Mouse (Mus musculus): Measurements from ENCODE around the gene Stip1. TPM values are rescaled to one million over a fixed set of nuclear protein-coding genes. Genes with fewer than 3 reads are reported as not detected.

Gene Stip1
- polyA plus RNA-seq, 1 experiment from 2014 or later = 376 TPM

- peaks cover 5% of the 10 kb centered on the region for H3K4me1 ChIP-seq (replicated peaks; ENCODE audit: control insufficient read depth, insufficient read depth, low read length)
- H3K9ac ChIP-seq (ENCODE audit: low read depth, low read length) = no peak overlapping the region
- H3K9me3 ChIP-seq (ENCODE audit: control insufficient read depth, low read length) = no peaks in the 10 kb centered on the region
- no peak overlapping the region for H3K4me3 ChIP-seq (ENCODE audit: low read depth, low read length)
- no peak for DNase-seq (ENCODE audit: low spot score)
- peaks cover 8% of the 10 kb centered on the region for H3K27me3 ChIP-seq (ENCODE audit: control insufficient read depth, insufficient read depth, low read length)
- no peak overlapping the region for H3K27ac ChIP-seq (ENCODE audit: low read depth, low read length)
- H3K4me2 ChIP-seq (replicated peaks; ENCODE audit: low read depth, low read length) = no peak overlapping the region
- ATAC-seq (ENCODE audit: low FRiP score) = no peak
- H3K36me3 ChIP-seq (ENCODE audit: control insufficient read depth, insufficient read depth, low read length) = no peaks in the 10 kb centered on the region
- WGBS = 29% methylated on average over 6 of the region's 6 CpGs
These were observed 68.1 kb downstream of the Stip1 start for GRCm38 (mm10) chr19:6971644-6972043.

Other genes starting within 250 kb of the Stip1 start
- gene Rps6ka4, start 199.3 kb downstream of the Stip1 start, polyA plus RNA-seq (2014; fragmentation: Nextera tagmentation; extraction: Ambion mirVana) = 5.2 and 5.8 TPM in 2 replicates
- 0.42 and 0.74 TPM in 2 replicates for gene Ccdc88b, start 181.8 kb downstream of the Stip1 start, polyA plus RNA-seq (2014; fragmentation: Nextera tagmentation; extraction: Ambion mirVana)
- 142 and 147 TPM in 2 replicates for gene Trmt112, start 130.3 kb downstream of the Stip1 start, polyA plus RNA-seq (2014; fragmentation: Nextera tagmentation; extraction: Ambion mirVana)
- gene Prdx5, start 129.9 kb downstream of the Stip1 start, polyA plus RNA-seq (2014; fragmentation: Nextera tagmentation; extraction: Ambion mirVana) = 126 and 138 TPM in 2 replicates
- gene Esrra, start 118.2 kb downstream of the Stip1 start, polyA plus RNA-seq (2014; fragmentation: Nextera tagmentation; extraction: Ambion mirVana) = 4.1 and 5.0 TPM in 2 replicates
- 0.54 TPM in 1 of 2 replicates, not detected in the other for gene Catsperz, start 114.6 kb downstream of the Stip1 start, polyA plus RNA-seq (2014; fragmentation: Nextera tagmentation; extraction: Ambion mirVana)
- gene Kcnk4, start 105.5 kb downstream of the Stip1 start, polyA plus RNA-seq (2014; fragmentation: Nextera tagmentation; extraction: Ambion mirVana) = 0.18 and 0.49 TPM in 2 replicates
- gene Bad, start 98.1 kb downstream of the Stip1 start, polyA plus RNA-seq (2014; fragmentation: Nextera tagmentation; extraction: Ambion mirVana) = 61.7 and 63.9 TPM in 2 replicates
- 27.9 and 34.0 TPM in 2 replicates for gene Gpr137, start 97.5 kb downstream of the Stip1 start, polyA plus RNA-seq (2014; fragmentation: Nextera tagmentation; extraction: Ambion mirVana)
- gene Ppp1r14b, start 65.0 kb downstream of the Stip1 start, polyA plus RNA-seq (2014; fragmentation: Nextera tagmentation; extraction: Ambion mirVana) = 180 and 249 TPM in 2 replicates
- 14.6 and 14.8 TPM in 2 replicates for gene Plcb3, start 63.5 kb downstream of the Stip1 start, polyA plus RNA-seq (2014; fragmentation: Nextera tagmentation; extraction: Ambion mirVana)
- 73.7 and 79.3 TPM in 2 replicates for gene Fkbp2, start 59.5 kb downstream of the Stip1 start, polyA plus RNA-seq (2014; fragmentation: Nextera tagmentation; extraction: Ambion mirVana)
- 21.4 TPM in 2 replicates for gene Vegfb, start 52.3 kb downstream of the Stip1 start, polyA plus RNA-seq (2014; fragmentation: Nextera tagmentation; extraction: Ambion mirVana)
- 18.8 and 22.5 TPM in 2 replicates for gene Dnajc4, start 47.4 kb downstream of the Stip1 start, polyA plus RNA-seq (2014; fragmentation: Nextera tagmentation; extraction: Ambion mirVana)
- 19.3 and 19.9 TPM in 2 replicates for gene Nudt22, start 43.9 kb downstream of the Stip1 start, polyA plus RNA-seq (2014; fragmentation: Nextera tagmentation; extraction: Ambion mirVana)
- 10.6 and 11.1 TPM in 2 replicates for gene Trpt1, start 43.8 kb downstream of the Stip1 start, polyA plus RNA-seq (2014; fragmentation: Nextera tagmentation; extraction: Ambion mirVana)
- 7.3 and 7.6 TPM in 2 replicates for gene Fermt3, start 20.5 kb downstream of the Stip1 start, polyA plus RNA-seq (2014; fragmentation: Nextera tagmentation; extraction: Ambion mirVana)
- 2.8 and 3.1 TPM in 2 replicates for gene Macrod1, start 16.8 kb upstream of the Stip1 start, polyA plus RNA-seq (2014; fragmentation: Nextera tagmentation; extraction: Ambion mirVana)
- 4.6 and 5.6 TPM in 2 replicates for gene Flrt1, start 65.8 kb upstream of the Stip1 start, polyA plus RNA-seq (2014; fragmentation: Nextera tagmentation; extraction: Ambion mirVana)
- 246 and 250 TPM in 2 replicates for gene Otub1, start 166.3 kb upstream of the Stip1 start, polyA plus RNA-seq (2014; fragmentation: Nextera tagmentation; extraction: Ambion mirVana)
- gene Cox8a, start 177.6 kb upstream of the Stip1 start, polyA plus RNA-seq (2014; fragmentation: Nextera tagmentation; extraction: Ambion mirVana) = 762 and 780 TPM in 2 replicates
- gene Naa40, start 201.2 kb upstream of the Stip1 start, polyA plus RNA-seq (2014; fragmentation: Nextera tagmentation; extraction: Ambion mirVana) = 79.9 and 87.6 TPM in 2 replicates
- gene Rcor2, start 227.4 kb upstream of the Stip1 start, polyA plus RNA-seq (2014; fragmentation: Nextera tagmentation; extraction: Ambion mirVana) = 28.1 and 31.4 TPM in 2 replicates

Data from hindbrain, embryonic 11.5 days (tissue).